Mouse (Mus musculus): Measurements from ENCODE around the gene Eif3c. TPM values are rescaled to one million over a fixed set of nuclear protein-coding genes. Genes with fewer than 3 reads are reported as not detected.
A peak's percentile ranks its signal among the peaks of the same experiment; 100 is the strongest.

Gene Eif3c
- polyA plus RNA-seq (2015; fragmentation: Nextera tagmentation; extraction: Ambion mirVana) = 87.8 and 93.1 TPM in 2 replicates

DNA sequence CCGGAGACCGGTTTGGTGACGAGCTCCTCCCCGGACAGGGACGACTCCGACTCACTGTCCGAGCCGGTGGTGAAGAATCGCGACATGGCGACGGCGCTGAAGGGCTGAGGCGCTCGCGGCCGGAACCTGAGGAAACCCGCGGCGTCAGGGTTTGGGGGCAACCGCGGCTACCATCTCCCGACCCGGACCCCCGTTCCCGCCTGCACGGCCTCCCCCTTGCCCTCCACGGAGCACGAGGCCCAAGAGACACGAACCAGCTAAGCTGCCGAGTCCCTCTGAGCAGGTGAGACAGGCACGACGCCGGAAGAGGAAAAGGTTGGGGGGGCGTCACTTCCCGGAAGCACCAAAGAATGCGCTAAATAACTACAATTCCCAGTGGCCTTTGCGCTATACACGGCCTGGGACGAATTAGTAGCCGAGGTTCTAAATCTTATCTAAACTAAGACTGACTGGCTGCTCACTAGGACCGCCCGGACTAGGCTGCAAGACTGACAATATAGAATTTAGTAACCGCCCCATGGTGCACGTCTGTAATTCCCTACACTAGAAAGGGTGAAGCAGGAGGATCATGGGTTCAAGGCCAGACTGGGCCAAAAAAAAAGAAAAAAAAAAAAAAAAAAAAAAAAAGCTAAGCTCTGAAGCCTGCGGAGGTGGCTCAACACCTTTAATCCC, at the start of gene Eif3c:
Gene Eif3c, minus strand, starts transcription at position 318 of the 672 bp plus-strand sequence.
- Histone ChIP-seq H3K27me3 (ENCODE audit: control insufficient read depth, insufficient read depth, low read depth, low read length) (no peaks in the 10 kb centered on the region), H3K9ac (ENCODE audit: low read depth, low read length) (peak within 1 kb of the TSS; percentile 88), H3K4me3 (ENCODE audit: low read depth, low read length) (peak within 1 kb of the TSS; percentile 93), H3K36me3 (ENCODE audit: control insufficient read depth, insufficient read depth) (peaks cover 24% of the 10 kb centered on the region), H3K9me3 (replicated peaks; ENCODE audit: control insufficient read depth, low read length) (no peaks in the 10 kb centered on the region), H3K27ac (ENCODE audit: low read length) (peak within 1 kb of the TSS; percentile 82), H3K4me2 (ENCODE audit: low read depth, low read length) (peak within 1 kb of the TSS; percentile 60), H3K4me1 (ENCODE audit: control insufficient read depth, low read depth, low read length) (peaks cover 7% of the 10 kb centered on the region)
- WGBS (ENCODE audit: insufficient replicate concordance) = 1% methylated on average over 46 of the region's 46 CpGs
- ATAC-seq (ENCODE audit: low read depth) = peak; percentile 97

DNA sequence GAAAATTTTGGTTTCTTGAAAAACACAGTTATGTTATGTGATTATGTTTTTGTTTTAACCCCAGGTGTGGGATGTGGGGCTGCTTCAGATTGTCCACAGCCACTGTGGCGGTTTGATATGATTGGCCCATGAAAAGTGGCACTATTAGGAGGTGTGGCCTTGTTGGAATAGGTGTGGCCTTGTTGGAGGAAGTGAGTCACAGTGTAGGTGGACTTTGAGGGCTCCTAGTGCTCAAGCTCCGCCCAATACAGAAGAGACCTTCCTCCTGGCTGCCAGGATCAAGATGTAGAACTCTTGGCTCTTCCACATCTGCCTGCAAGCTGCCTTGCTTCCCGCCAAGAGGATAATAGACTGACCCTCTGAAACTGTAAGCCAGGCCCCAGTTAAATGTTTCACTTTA, 46.5 kb upstream of the Eif3c start:
- Histone ChIP-seq H3K9ac (ENCODE audit: low read depth, low read length) (no peak overlapping the region), H3K27me3 (ENCODE audit: control insufficient read depth, insufficient read depth, low read depth, low read length) (no peaks in the 10 kb centered on the region), H3K27ac (ENCODE audit: low read length) (no peak overlapping the region), H3K4me1 (ENCODE audit: control insufficient read depth, low read depth, low read length) (no peaks in the 10 kb centered on the region), H3K36me3 (ENCODE audit: control insufficient read depth, insufficient read depth) (no peaks in the 10 kb centered on the region), H3K4me3 (ENCODE audit: low read depth, low read length) (no peak overlapping the region), H3K4me2 (ENCODE audit: low read depth, low read length) (no peak overlapping the region), H3K9me3 (replicated peaks; ENCODE audit: control insufficient read depth, low read length) (no peaks in the 10 kb centered on the region)
- ATAC-seq (ENCODE audit: low read depth) = no peak
- WGBS (ENCODE audit: insufficient replicate concordance) = 64% methylated on average over 3 of the region's 3 CpGs

DNA sequence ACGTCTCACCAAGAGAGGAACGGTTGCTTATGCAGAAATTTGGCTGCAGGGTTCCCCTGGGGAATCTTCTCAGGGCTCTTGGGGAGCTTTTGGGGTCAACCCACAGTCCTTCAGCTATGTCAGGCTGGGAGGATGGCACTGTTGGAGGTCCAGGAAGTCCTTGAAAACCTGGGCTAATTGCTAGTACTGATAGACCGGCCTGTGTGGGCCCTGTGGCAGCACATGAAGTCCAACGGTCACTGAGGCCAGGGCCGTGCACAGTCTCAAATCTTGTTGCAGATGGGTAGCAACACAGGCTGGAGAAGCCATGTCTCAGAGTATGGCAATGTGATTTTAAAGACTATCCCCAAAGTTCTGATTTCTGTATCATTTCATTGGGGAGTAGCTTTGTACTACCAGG, 41.6 kb upstream of the Eif3c start:
- Histone ChIP-seq H3K4me3 (ENCODE audit: low read depth, low read length) (no peak overlapping the region), H3K9ac (ENCODE audit: low read depth, low read length) (no peak overlapping the region), H3K4me2 (ENCODE audit: low read depth, low read length) (no peak overlapping the region), H3K27me3 (ENCODE audit: control insufficient read depth, insufficient read depth, low read depth, low read length) (no peaks in the 10 kb centered on the region), H3K9me3 (replicated peaks; ENCODE audit: control insufficient read depth, low read length) (no peaks in the 10 kb centered on the region), H3K4me1 (ENCODE audit: control insufficient read depth, low read depth, low read length) (no peaks in the 10 kb centered on the region), H3K27ac (ENCODE audit: low read length) (no peak overlapping the region), H3K36me3 (ENCODE audit: control insufficient read depth, insufficient read depth) (no peaks in the 10 kb centered on the region)
- 48% methylated on average over 5 of the region's 5 CpGs for WGBS (ENCODE audit: insufficient replicate concordance)
- no peak; the same call in 1 of the 2 replicates for ATAC-seq (ENCODE audit: low read depth)

DNA sequence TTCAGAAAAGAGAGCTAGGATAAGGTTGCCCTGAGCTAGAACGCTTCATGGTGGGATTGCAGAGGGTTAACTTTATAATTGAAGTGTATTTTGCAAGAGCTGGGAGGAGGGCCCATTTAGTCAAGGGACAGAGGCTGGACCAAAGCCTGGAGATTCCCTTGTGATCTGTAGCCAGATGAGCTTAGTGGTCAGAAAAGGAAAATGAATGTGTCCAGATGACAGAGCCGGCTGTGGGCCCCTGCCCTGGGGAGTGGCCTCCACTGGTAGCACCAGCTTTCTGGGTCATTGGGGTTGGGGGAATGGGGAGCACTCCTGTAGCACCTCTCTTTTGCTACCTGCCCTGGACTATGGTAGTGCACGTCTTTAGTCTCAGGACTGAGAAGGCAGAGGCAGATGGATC, 40.9 kb upstream of the Eif3c start:
- 53% methylated on average over 3 of the region's 3 CpGs for WGBS (ENCODE audit: insufficient replicate concordance)
- H3K9ac ChIP-seq (ENCODE audit: low read depth, low read length) = no peak overlapping the region
- no peak overlapping the region for H3K4me3 ChIP-seq (ENCODE audit: low read depth, low read length)
- ATAC-seq (ENCODE audit: low read depth) = no peak
- H3K4me1 ChIP-seq (ENCODE audit: control insufficient read depth, low read depth, low read length) = no peaks in the 10 kb centered on the region
- H3K4me2 ChIP-seq (ENCODE audit: low read depth, low read length) = no peak overlapping the region
- no peak overlapping the region; the same call in 1 of the 2 replicates for H3K27ac ChIP-seq (ENCODE audit: low read length)
- H3K36me3 ChIP-seq (ENCODE audit: control insufficient read depth, insufficient read depth) = no peaks in the 10 kb centered on the region
- H3K27me3 ChIP-seq (ENCODE audit: control insufficient read depth, insufficient read depth, low read depth, low read length) = no peaks in the 10 kb centered on the region
- no peaks in the 10 kb centered on the region for H3K9me3 ChIP-seq (replicated peaks; ENCODE audit: control insufficient read depth, low read length)

DNA sequence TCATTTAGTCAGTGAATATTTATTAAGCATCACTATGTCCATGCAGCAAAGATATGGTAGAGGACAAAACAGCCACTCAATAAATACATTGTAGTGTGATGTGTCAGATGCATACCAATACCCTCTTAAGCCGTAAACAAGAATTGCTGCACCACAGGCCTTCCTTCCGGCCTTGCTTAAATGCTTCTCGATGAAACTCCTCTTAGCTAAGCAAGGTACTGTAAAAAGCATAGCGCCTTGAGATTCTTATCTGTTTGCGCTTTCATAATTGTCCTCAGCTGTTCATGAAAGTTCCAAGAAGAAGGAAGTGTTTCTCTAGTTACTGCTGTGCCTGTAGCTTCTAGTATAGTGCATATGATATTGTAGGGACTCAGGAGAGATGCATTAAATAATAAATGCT, 40.4 kb upstream of the Eif3c start:
- H3K4me2 ChIP-seq (ENCODE audit: low read depth, low read length) = no peak overlapping the region
- H3K27me3 ChIP-seq (ENCODE audit: control insufficient read depth, insufficient read depth, low read depth, low read length) = no peaks in the 10 kb centered on the region
- 38% methylated on average over 5 of the region's 5 CpGs for WGBS (ENCODE audit: insufficient replicate concordance)
- ATAC-seq (ENCODE audit: low read depth) = no peak
- no peaks in the 10 kb centered on the region for H3K36me3 ChIP-seq (ENCODE audit: control insufficient read depth, insufficient read depth)
- no peaks in the 10 kb centered on the region for H3K4me1 ChIP-seq (ENCODE audit: control insufficient read depth, low read depth, low read length)
- H3K4me3 ChIP-seq (ENCODE audit: low read depth, low read length) = no peak overlapping the region
- no peaks in the 10 kb centered on the region for H3K9me3 ChIP-seq (replicated peaks; ENCODE audit: control insufficient read depth, low read length)
- H3K9ac ChIP-seq (ENCODE audit: low read depth, low read length) = no peak overlapping the region
- no peak overlapping the region; the same call in 1 of the 2 replicates for H3K27ac ChIP-seq (ENCODE audit: low read length)

DNA sequence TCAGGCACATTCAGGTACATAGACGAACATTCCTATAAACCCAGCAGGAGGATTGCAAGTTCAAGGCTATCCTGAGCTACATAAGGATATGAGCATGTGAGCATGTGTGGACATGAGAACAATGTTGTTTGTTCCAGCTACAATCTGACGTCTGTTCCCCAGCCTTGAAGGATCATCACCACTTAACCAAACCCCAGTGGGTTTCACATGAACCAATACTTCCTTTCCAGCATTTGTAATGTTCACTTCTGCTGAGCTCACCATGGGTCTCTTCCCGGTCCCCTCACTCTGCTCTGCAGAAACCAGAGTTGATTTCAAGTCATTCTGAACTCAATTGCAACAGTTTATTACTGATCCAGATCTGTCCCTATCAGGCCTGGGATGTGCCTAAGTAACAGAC, 36.4 kb upstream of the Eif3c start:
- no peaks in the 10 kb centered on the region for H3K36me3 ChIP-seq (ENCODE audit: control insufficient read depth, insufficient read depth)
- no peak overlapping the region for H3K4me3 ChIP-seq (ENCODE audit: low read depth, low read length)
- ATAC-seq (ENCODE audit: low read depth) = no peak
- H3K4me1 ChIP-seq (ENCODE audit: control insufficient read depth, low read depth, low read length) = no peaks in the 10 kb centered on the region
- H3K9ac ChIP-seq (ENCODE audit: low read depth, low read length) = no peak overlapping the region
- no peaks in the 10 kb centered on the region for H3K27me3 ChIP-seq (ENCODE audit: control insufficient read depth, insufficient read depth, low read depth, low read length)
- WGBS (ENCODE audit: insufficient replicate concordance) = 46% methylated on average over 3 of the region's 3 CpGs
- H3K27ac ChIP-seq (ENCODE audit: low read length) = no peak overlapping the region
- no peaks in the 10 kb centered on the region for H3K9me3 ChIP-seq (replicated peaks; ENCODE audit: control insufficient read depth, low read length)
- H3K4me2 ChIP-seq (ENCODE audit: low read depth, low read length) = no peak overlapping the region

DNA sequence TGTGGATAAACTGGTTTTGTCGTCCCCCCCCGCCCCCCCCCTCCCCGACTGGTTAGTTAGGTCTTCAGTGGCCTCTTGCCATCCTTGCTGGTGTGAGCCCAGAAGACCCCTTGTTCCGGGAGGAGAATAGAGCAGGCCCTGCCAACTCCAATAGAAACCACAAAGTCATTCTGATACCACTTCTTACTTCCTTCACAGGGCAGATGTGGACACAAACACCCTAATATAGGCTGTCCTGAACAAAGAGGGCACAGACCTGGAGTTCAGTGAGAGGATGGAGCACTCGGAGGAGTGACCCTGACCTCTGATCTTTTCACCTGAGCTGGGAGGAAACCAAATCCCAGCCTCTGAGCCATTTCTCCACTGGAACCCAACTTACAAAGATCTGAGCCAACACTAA, 35.7 kb upstream of the Eif3c start:
- no peaks in the 10 kb centered on the region for H3K27me3 ChIP-seq (ENCODE audit: control insufficient read depth, insufficient read depth, low read depth, low read length)
- no peak for ATAC-seq (ENCODE audit: low read depth)
- 16% methylated on average over 5 of the region's 5 CpGs for WGBS (ENCODE audit: insufficient replicate concordance)
- no peaks in the 10 kb centered on the region for H3K9me3 ChIP-seq (replicated peaks; ENCODE audit: control insufficient read depth, low read length)
- no peaks in the 10 kb centered on the region for H3K4me1 ChIP-seq (ENCODE audit: control insufficient read depth, low read depth, low read length)
- H3K4me2 ChIP-seq (ENCODE audit: low read depth, low read length) = no peak overlapping the region
- no peak overlapping the region for H3K4me3 ChIP-seq (ENCODE audit: low read depth, low read length)
- no peak overlapping the region for H3K9ac ChIP-seq (ENCODE audit: low read depth, low read length)
- no peak overlapping the region for H3K27ac ChIP-seq (ENCODE audit: low read length)
- H3K36me3 ChIP-seq (ENCODE audit: control insufficient read depth, insufficient read depth) = no peaks in the 10 kb centered on the region

DNA sequence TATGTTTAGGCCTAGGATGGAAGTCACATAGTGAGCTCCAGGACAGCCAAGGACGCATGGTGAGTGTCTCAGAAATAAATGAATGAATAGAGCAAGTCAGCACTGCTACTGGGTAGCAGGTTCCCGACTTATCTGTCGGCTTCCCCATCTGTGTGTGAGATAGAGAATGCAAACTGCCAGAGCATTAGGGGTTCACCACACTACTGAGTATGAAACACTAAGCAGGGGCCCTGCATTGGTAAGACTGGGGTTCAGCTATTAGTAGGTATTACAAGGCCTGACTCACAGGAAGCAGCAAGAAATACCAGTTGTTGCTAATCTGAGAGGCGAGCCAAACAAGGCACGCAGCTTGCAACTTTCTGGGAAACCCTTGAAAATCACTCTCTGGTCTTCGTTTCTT, 32.7 kb upstream of the Eif3c start:
- no peaks in the 10 kb centered on the region for H3K27me3 ChIP-seq (ENCODE audit: control insufficient read depth, insufficient read depth, low read depth, low read length)
- no peak overlapping the region for H3K27ac ChIP-seq (ENCODE audit: low read length)
- WGBS (ENCODE audit: insufficient replicate concordance) = 47% methylated on average over 6 of the region's 6 CpGs
- H3K9ac ChIP-seq (ENCODE audit: low read depth, low read length) = no peak overlapping the region
- H3K4me2 ChIP-seq (ENCODE audit: low read depth, low read length) = no peak overlapping the region
- ATAC-seq (ENCODE audit: low read depth) = no peak
- no peaks in the 10 kb centered on the region; the same call in 1 of the 2 replicates for H3K4me1 ChIP-seq (ENCODE audit: control insufficient read depth, low read depth, low read length)
- no peaks in the 10 kb centered on the region for H3K36me3 ChIP-seq (ENCODE audit: control insufficient read depth, insufficient read depth)
- H3K4me3 ChIP-seq (ENCODE audit: low read depth, low read length) = no peak overlapping the region
- no peaks in the 10 kb centered on the region for H3K9me3 ChIP-seq (replicated peaks; ENCODE audit: control insufficient read depth, low read length)

DNA sequence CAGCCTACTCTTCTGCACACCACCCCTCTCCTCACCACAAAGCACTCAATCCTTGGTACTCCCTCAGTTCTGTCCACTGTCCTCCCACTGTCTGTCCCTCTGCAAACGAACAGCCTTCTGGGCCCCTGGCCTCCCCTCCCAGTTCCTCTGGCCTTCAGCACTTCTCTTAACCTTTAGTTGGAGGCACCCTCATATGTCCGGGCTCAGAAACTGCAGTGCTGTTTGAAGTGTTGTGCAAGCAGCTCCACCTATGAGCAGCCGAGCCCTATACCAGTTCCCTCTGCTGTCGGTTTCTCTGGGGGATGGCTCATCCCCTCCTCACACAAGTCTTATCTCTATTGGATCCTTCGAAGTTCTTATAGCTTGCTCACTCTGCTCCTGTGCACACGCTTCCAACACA, 30.2 kb upstream of the Eif3c start:
- H3K27ac ChIP-seq (ENCODE audit: low read length) = no peak overlapping the region
- 16% methylated on average over 6 of the region's 6 CpGs for WGBS (ENCODE audit: insufficient replicate concordance)
- H3K4me2 ChIP-seq (ENCODE audit: low read depth, low read length) = no peak overlapping the region

More for the DNA sequence above, 30.2 kb upstream of the Eif3c start:
- no peaks in the 10 kb centered on the region; the same call in 1 of the 2 replicates for H3K4me1 ChIP-seq (ENCODE audit: control insufficient read depth, low read depth, low read length)
- H3K36me3 ChIP-seq (ENCODE audit: control insufficient read depth, insufficient read depth) = no peaks in the 10 kb centered on the region
- H3K4me3 ChIP-seq (ENCODE audit: low read depth, low read length) = no peak overlapping the region
- H3K9ac ChIP-seq (ENCODE audit: low read depth, low read length) = no peak overlapping the region
- H3K27me3 ChIP-seq (ENCODE audit: control insufficient read depth, insufficient read depth, low read depth, low read length) = no peaks in the 10 kb centered on the region; the same call in 1 of the 2 replicates
- ATAC-seq (ENCODE audit: low read depth) = 0 out of 2 replicates have a peak, but pooled peaks have one; percentile 11
- no peaks in the 10 kb centered on the region for H3K9me3 ChIP-seq (replicated peaks; ENCODE audit: control insufficient read depth, low read length)
